Mouse (Mus musculus) spleen, embryonic (tissue): Measurements from ENCODE around the gene Icam5.

Experiments
- CTCF ChIA-PET: fragments of 350-600 bp; sonication (Branson Sonifier 250); formaldehyde crosslinking; loops from one replicate; lab custom pipeline; 2022; lab: Charles Lee

Icam5 gene

DNA sequence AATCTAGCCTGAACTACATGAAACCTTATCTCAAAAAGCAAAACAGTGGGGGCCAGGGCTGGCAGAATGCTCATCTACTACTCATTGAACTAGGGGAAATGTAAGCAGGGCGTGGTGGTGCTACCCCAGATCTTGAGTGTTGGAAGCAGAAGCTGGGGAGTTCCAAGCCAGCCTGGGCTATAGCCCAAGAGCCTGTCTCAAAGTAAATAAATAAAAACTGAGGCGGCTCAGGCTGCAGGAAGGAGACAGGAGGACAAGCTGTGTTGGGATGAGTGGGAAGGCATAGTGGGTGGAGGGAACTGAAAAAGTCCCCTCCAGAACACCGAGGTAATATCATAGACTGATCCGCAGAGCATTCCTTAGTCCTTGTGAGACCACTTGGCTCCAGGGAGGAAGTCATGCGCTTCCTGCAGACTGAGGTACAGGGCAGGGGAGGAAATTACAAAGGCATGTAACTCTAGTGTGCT lies 20.0 kb upstream of the Icam5 start:
- CTCF ChIA-PET: no interaction called here

DNA sequence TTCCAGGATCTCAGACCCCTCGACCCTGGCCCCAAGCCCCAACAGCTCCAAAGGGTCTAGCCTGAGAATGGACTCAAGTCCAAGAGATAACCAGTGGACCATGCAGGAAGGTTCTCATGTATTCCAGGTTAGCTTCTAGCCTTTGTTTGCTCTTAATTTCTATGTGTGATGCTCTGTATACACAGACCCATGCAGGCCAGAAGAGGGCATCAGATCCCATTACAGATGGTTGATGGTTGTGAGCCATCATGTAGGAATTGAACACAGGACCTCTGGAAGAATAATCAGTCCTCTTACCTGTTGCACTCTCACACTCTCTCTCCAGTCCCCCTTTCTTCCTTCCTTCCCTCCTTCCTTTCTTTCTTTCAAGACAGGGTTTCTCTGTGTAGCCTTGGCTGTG lies 19.5 kb upstream of the Icam5 start:
- CTCF ChIA-PET: interaction anchor here (0.6 to 0.7 kb wide), 2 partner anchors 14 to 402 kb away, joined by 3 to 14 read pairs; no protein-coding TSS in a partner anchor

- CTCF ChIA-PET: interaction anchor here (0.6 kb wide), 3 partner anchors 16 to 826 kb away, joined by 4 to 18 read pairs (median 6); no protein-coding TSS in a partner anchor
Observed at GRCm38 (mm10) chr9:21014691-21015570, 16.9 kb upstream of the Icam5 start.

DNA sequence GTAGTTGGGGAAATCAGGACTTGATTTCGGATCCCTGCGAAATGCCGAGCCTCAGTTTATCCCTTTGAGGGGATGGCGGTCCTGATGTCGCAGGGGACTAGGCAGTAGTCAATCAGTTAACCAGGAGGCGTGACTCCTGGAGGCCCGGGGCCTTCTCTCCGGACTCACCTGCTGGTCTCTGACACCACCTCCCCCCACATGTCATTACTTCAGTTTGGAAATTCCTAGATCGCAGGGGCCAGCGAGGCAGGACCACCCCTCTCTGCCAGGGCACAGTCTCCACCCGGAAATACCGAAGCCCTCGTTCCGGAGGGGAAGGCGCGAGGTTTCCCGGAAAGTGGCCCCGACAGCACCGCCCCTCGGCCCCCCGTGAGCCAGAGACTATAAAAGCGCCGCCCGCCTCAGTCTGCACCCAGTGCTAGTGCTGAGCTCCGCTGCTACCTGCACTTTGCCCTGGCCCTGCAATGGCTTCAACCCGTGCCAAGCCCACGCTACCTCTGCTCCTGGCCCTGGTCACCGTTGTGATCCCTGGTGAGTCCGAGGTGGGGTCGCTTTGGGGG lies 16.2 kb upstream of the Icam5 start, which contains the start of gene Icam1:
TSS of gene Icam1 (plus strand) at position 415 of the 560 bp plus-strand sequence.
- CTCF ChIA-PET: interaction anchor here (0.6 kb wide), 1 partner anchor 16 kb away, joined by 4 read pairs; no protein-coding TSS in a partner anchor

- CTCF ChIA-PET: interaction anchor here (0.9 kb wide), 1 partner anchor 13 kb away, joined by 4 read pairs; the partner anchor contains the start of gene Icam4
Observed at GRCm38 (mm10) chr9:21016331-21017176, 15.3 kb upstream of the Icam5 start.

DNA sequence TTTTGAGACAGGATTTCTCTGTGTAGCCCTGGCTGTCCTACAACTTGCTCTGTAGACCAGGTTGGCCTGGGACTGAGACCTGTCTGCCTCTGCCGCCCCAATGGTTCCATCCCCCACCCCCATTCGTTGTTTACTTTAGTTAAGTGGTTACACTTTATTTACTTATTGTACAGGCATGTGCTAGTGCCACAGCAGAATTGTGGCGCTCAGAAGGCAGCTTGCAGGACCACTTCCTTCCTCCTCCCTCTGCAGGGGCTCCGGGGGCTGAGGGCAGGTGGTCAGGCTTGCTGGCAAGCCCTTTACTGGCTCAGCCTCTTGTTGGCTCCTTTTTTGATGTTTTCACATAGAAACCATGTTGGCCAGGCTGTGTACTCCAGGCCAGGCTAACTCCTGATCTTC lies 14.7 kb upstream of the Icam5 start:
- CTCF ChIA-PET: interaction anchor here (0.9 kb wide), 1 partner anchor 12 kb away, joined by 4 read pairs; the partner anchor contains the start of gene Icam4

DNA sequence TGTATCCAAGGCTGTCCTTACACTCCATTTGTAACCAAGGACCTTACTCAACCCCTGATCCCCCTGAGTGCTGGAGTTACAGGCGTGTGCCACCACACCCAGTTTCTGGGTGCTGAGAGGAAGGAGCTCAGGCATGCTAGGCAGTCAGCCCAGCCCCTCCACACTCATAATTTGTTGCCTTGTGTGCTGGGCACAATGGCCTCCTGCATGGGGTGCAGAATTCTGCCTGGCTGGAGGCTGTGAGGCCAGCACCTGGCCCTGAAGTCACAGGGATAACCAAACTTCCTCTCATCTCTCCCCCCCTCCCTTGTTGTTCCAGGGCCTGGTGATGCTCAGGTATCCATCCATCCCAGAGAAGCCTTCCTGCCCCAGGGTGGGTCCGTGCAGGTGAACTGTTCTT lies 13.3 kb upstream of the Icam5 start:
- CTCF ChIA-PET: no interaction called here

GRCm38 (mm10) chr9:21021363-21021762 lies 10.5 kb upstream of the Icam5 start:
- CTCF ChIA-PET: no interaction called here

- CTCF ChIA-PET: no interaction called here
Observed at GRCm38 (mm10) chr9:21022288-21022687, 9.6 kb upstream of the Icam5 start.

GRCm38 (mm10) chr9:21022726-21023125 lies 9.1 kb upstream of the Icam5 start:
- CTCF ChIA-PET: no interaction called here

DNA sequence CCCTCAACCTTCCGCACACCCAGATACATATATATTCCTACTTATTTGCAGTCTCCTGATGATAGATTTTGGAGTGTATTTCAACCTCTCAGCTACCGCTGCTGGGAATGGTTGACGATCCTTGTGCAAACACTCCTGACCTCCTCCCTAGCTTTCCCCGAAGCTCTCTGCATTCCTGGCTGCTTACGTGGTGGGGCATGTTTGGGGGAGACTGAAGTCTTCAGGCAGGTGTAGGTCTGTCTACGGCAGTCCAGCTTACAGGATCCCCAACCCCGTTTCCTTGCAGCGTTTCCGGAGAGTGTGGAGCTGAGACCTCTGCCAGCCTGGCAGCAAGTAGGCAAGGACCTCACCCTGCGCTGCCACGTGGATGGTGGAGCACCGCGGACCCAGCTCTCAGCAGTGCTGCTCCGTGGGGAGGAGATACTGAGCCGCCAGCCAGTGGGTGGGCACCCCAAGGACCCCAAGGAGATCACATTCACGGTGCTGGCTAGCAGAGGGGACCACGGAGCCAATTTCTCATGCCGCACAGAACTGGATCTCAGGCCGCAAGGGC lies 6.5 kb upstream of the Icam5 start:
- CTCF ChIA-PET: no interaction called here

- CTCF ChIA-PET: interaction anchor here (0.6 kb wide), 1 partner anchor 47 kb away, joined by 3 read pairs; no protein-coding TSS in a partner anchor
Observed at GRCm38 (mm10) chr9:21026849-21027248, 5.0 kb upstream of the Icam5 start.

- CTCF ChIA-PET: no interaction called here
Observed at GRCm38 (mm10) chr9:21027774-21028290, 4.0 kb upstream of the Icam5 start.

DNA sequence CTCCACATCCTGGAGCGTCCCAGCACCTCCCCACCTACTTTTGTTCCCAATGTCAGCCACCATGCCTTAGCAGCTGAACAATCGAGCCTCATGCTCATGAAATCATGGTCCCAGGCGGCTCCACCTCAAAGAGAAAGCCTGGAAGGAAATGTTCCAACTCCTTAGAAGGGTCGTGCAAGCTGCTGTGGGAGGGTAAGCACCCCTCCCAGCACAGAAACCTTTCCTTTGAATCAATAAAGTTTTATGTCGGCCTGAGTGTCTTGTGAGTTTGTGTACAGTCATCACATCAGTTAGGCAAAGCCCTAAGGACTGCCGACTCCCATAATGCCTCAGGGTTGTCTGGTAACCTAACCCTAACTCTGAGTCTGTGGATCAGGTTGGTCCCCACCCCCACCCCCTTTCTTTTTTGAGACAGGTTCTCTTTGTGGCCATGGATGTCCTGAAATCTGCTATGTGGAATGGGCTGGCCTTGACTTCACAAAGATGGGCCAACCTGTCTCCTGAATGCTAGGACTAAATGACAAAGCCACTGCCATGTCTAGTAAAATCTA lies 3.2 kb upstream of the Icam5 start:
- CTCF ChIA-PET: no interaction called here

- CTCF ChIA-PET: interaction anchor here (0.6 to 0.7 kb wide), 2 partner anchors 12 to 106 kb away, joined by 3 to 4 read pairs; no protein-coding TSS in a partner anchor
Observed at GRCm38 (mm10) chr9:21029291-21030054, 2.4 kb upstream of the Icam5 start, which contains the start of gene Icam4. Gene Icam4 (plus strand): TSS chr9:21029373.

- CTCF ChIA-PET: interaction anchor here (0.5 to 0.6 kb wide), 3 partner anchors 42 to 110 kb away, joined by 3 to 14 read pairs (median 8); no protein-coding TSS in a partner anchor
Observed at GRCm38 (mm10) chr9:21030055-21030600, 1.7 kb upstream of the Icam5 start.

GRCm38 (mm10) chr9:21030781-21031250 lies 1.1 kb upstream of the Icam5 start:
- CTCF ChIA-PET: interaction anchor here (0.5 to 0.6 kb wide), 4 partner anchors 42 to 110 kb away, joined by 3 to 14 read pairs (median 6); no protein-coding TSS in a partner anchor

- CTCF ChIA-PET: interaction anchor here (0.5 kb wide), 2 partner anchors 103 to 104 kb away, joined by 3 read pairs; no protein-coding TSS in a partner anchor
Observed at GRCm38 (mm10) chr9:21031251-21031895, 500 bp upstream of the Icam5 start.
